Mouse (Mus musculus) spleen, adult 18-20 months (tissue): Measurements from ENCODE around the gene Homer1.

ENCODE experiments used
- DNase-seq, 2 experiments: peaks; one replicate each; pipeline ENCODE4 v3.0.0; 2022; ENCODE audit warnings: mixed read lengths in 2 of 2

Gene Homer1

DNA sequence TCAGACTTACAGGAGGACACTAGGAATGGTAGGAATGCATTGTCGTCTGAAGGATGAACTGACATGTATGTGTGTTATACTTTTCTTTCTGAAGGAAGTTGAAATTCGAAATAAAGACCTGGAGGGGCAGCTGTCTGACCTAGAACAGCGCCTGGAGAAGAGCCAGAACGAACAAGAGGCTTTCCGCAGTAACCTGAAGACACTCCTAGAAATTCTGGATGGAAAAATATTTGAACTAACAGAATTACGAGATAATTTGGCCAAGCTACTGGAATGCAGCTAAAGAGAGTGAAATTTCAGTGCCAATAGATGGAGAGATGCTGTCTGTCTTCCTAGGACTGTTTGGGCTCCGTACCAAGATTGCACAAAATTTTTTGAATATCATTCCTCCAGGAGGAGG lies 102.5 kb downstream of the Homer1 start:
- DNase-seq, result no peak

DNA sequence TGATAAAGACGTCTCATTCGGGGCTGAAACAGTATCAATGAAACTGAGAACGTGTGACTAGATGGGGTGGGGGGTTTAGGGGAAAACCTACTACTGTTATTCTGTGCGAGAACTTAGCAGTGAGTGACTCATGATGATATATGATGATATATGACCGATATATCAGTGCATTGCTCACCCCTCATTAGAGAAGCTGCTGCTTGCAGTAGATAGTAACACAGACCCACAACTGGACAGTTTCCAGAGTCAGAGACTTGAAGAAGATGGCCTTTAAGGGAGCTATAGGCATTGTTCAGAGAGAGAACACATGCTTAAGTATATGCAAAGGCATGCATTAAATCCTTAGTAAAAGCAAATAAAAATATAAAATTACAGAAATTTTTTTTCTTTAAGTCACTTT lies 107.4 kb downstream of the Homer1 start:
- no peak for DNase-seq

DNA sequence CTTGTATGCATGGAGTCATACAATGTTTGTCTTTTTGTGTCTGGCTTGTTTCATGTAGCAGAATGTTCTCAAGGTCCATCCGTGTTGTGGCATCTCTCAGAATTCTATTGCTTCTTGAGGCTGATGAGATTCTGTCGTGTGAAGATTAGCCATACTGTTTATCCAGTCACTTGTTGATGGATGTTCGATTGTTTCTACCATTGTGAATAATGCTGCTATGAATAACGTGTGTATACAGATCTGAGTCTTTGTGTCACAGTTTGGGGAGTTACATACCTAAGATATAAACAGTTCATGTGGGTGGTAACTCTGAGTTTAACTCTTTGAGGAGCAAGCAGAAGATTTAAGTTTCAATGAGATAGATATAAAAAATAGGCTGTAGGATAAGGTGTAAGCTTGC lies 110.9 kb downstream of the Homer1 start:
- DNase-seq, result no peak

DNA sequence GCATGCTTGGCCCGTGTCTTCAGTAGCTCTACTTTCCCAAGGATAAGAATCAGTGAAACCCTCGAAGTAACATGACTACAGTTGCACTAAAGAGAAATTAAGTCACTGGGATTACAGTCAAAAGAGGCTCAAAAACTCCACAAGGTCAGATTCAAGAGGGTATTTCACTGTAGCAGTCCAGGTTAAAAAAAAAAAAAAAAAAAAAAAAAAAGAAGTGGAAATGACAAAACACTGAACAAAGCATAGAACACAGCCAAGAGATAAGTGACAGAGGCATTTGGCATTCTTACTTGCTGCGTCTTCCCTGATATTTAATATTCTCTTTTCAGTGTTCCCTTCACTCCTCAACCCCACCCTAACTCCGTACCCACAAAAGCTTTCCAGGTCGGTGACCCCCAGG lies 115.6 kb downstream of the Homer1 start:
- DNase-seq, result no peak

DNA sequence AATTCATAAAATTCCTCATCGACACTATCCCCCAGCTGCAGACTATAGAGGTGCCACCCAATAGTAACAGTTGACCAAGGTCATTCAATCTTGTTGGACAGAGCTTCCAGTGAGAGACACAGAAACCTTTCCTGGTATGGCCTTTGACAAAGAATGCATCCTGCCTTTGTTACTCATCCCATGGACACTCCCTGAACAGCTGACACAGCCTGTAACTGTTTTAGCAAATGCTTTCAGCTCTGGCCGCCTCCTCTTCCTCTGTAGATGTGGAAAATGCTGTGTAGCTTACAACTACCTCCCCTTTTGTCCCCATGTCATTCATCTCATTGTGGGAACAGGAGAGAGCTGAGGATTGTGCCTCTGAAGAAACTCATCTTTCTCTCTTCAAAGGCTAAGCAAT lies 118.9 kb downstream of the Homer1 start:
- DNase-seq, result no peak

DNA sequence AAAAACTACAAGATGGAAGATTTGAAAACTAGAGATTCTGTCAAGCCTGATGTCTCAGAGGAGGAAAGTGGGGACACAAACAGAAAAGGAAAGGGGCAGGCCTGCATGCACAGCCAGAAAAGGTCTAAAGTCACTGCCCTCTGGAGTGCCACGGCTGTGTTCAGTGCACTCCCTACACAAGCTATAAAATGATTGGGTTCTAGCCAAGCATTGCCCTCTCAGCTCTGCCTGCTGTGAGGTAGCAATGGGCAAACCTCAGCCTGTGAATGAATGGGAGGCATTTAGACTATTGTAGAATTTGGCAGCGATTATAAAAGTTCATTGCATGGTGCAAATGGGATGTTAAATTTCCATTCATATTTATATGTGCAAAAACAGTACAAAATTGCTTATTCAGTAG lies 120.3 kb downstream of the Homer1 start:
- DNase-seq, result no peak

DNA sequence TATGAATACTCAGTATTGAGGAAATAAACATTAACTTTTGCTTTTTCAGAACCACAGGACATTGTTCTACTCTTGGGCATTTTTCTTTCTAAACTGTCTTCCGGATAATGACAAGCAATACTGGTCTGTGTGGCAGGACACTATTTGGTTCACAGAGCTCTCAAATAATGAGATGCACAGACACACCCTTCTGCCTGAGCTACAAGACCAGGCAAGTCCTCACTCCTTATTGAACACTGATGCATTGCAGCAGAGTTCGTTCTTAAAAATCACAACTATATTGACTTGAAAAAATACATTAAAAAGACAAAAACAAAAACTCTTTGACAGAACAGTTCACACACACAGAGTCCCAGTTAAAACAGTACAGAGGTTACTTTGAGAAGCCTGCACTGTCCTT lies 123.8 kb downstream of the Homer1 start:
- no peak for DNase-seq

DNA sequence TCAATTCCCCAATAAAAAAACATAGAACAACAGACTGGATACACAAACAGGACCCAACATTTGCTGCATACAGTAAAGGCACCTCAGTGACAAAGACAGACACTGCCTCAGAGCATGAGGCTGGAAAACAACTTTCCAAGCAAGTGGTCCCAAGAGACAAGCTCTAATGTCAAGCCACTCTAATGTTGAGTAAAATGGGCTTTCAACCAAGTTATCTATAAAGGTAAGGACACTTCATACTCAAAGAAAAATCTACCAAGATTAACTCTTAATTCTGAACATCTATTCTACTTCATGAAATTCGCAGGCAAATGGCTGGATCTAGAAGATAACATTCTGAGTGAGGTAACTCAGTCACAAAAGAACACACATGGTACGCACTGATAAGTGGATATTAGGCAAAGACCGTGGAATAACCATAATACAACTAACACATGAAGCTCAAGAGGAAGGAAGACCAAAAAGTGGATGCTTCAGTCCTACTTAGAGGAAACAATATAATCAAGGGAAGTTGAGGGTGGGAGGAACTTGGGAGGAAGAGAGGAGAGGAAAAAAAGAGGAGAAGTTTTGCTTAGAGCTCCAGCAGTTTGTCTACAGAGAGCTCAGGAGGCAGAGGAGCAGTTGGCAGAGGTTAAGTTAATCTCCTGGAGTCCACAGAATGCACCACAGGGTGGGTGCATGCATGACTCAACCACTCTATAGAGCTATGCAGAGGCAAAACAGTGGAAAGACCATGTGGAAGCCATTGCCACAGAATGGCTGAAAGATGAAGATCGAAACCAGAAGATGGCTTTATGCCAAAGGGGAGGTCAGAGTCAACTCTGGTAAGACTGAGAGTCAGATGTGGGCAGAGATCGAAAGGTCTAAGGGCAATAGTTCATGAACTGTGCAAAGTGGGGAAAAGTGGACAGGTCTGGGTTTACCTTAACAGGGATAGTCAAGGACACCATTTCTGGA lies 128.8 kb downstream of the Homer1 start:
- DNase-seq, result no peak

DNA sequence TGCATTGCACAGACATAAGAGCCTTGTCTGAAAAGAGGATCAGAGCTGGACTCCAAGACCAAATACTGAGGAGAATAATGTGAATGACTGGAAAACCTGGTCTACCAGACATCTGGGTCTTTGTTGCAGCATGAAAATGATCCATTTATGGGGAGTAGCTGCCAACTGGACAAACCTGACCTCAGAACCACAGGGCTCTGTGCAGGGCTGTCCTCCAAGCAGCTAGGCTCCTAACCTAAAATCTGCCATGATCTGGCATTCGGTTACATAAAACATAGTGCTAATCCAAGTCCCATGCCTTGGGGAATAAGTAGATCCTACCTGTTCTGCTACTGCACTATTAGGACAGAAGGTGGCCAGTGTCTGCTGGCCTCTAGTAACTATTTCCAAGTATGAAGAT lies 129.8 kb downstream of the Homer1 start:
- DNase-seq, result no peak

DNA sequence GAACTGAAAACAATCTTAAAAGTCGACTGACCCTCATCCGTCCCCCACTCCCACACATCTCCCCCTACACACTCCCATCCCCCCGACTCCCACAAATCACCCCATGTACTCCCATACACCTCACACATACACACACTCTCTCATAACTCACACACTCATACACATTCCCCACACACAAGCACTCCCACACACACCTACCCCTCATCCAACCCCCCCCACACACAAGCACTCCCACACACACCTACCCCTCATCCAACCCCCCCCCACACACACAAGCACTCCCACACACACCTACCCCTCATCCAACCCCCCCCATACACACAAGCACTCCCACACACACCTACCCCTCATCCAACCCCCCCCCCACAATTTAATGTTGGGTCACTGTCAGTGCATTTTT lies 140.7 kb downstream of the Homer1 start:
- DNase-seq, result no peak

DNA sequence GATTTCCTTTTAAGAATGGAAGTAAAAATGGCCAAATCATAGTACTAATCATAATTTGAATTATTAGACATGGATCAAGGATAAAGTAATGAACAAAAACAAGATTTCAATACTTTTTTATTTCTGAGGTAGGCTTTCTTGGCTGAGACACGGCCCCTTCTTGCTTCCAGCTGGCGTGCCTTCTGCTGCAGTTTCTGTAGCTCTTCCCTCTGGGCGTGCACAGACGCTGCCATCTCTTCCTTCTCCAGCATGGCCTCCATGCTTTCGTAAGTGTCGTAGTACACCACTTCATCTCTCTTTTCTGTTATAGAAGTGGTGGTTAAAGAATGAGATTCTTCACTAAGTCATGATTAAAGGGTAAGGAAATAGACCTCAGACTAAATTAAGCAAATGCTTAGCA lies 153.8 kb downstream of the Homer1 start:
- no peak for DNase-seq
